Mouse (Mus musculus) E14TG2a.4 (cell line): Measurements from ENCODE around the gene Atxn1.

Source experiments
- CTCF ChIP-seq: conservative IDR thresholded peaks from 2 replicates; pipeline ENCODE4 v1.5.1; 2014; ENCODE audit warnings: low read length
- POU5F1 ChIP-seq: IDR thresholded peaks from 2 replicates; pipeline ENCODE4 v1.6.1; 2014; ENCODE audit warnings: low read length, borderline replicate concordance

GRCm38 (mm10) chr13:45857416-45857815 is 107.4 kb downstream of the Atxn1 start:
- TF ChIP-seq CTCF (no peak), POU5F1 (no peak)
